Mouse (Mus musculus) ovary, postnatal 10 days (tissue): ENCODE data around the gene Pkp4.

Experiments used
- DNase-seq: peaks from one replicate; pipeline ENCODE4 v3.0.0; 2022; ENCODE audit warnings: low spot score

The Pkp4 gene

DNA sequence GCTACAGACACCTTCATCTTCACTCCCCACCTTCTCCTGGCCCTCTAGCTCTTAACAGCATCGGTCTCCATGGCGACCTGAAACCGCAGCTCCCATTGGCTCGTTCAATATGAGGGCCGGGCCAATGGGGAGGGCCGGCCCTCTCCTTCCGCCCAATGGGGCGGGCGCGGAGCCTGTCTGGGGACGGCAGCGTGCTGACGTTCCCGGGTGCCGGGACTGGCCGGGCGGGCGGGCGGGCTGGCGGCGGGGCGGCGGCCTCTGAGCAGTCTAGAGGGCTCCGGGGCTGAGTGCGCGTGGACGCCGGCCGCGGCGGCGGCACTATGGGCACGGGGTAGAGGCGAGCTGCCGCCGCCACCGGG lies at the start of gene Pkp4, which contains the start of gene Ccdc148:
Gene Pkp4, plus strand, starts transcription at position 246 of the 359 bp plus-strand sequence.
Gene Ccdc148, minus strand, starts transcription at position 79 of the 359 bp plus-strand sequence.
- peak; percentile 68 for DNase-seq

- DNase-seq = no peak
Measured at GRCm38 (mm10) chr2:59129023-59129422, 31.6 kb upstream of the Pkp4 start.

GRCm38 (mm10) chr2:59129821-59130220 lies 30.8 kb upstream of the Pkp4 start:
- DNase-seq = no peak

DNA sequence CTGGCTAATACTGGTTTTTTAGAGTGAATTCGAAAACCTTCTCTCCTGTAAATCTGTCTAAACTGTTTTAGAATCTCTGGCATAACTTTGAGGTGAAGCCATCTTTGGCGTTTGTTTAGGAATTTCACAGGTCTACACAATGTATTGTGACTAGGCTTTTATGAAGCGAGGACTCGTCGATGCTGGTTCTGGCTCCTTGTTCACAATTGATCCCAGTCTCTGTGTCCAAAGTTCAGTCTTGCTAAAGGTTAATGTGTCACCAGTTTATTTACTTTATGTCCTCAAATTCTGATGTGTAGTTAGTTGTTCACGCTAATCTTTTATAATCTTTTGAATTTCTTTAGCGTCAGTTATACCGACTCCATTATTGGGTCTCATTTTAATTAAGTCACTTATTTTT lies 29.6 kb upstream of the Pkp4 start:
- DNase-seq = no peak

- no peak for DNase-seq
Measured at GRCm38 (mm10) chr2:59155428-59155827, 5.2 kb upstream of the Pkp4 start.

DNA sequence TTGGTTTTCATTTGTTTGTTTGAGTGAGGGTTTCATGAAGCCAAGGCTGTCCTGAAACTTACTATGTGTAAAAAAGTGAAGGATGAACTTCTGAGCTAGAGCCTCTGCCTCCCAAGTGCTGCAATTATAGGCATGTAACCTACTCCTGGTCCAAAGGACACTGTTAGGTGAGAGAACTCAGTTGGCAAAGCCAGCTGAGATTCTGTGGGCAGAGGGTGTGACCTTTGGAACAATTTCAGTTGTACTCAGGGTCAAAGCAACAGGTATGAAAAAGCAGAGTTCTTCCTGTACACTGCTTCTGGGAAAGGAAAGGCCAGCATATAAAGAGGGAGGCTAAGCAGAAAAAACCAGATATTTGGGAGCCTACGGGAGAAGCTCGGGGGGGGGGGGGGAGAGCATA lies 2.5 kb upstream of the Pkp4 start:
- no peak for DNase-seq

- DNase-seq = no peak
Measured at GRCm38 (mm10) chr2:59159961-59160604, 567 bp upstream of the Pkp4 start.

DNA sequence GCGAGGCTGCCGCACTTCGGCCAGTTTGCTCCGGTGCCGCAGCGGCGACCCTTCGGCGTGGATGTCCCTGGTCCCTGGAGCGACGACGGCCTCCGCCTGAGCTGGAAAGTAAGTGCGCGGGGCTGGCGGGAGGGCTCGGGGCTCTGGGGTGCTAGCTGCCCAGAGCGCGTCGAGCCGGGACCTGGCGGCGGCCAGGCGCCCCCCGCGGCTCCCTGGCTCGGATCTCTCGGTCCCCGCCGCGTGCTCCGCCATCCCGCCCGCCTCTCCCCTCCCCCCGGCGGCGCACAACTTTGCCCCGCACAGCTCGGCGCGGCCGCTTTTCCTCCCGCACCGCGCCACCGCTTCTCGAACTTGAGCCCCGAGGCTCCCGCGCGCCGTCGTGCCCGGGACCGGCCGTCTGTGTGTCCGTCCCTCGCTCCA lies 381 bp downstream of the Pkp4 start:
- no peak for DNase-seq

DNA sequence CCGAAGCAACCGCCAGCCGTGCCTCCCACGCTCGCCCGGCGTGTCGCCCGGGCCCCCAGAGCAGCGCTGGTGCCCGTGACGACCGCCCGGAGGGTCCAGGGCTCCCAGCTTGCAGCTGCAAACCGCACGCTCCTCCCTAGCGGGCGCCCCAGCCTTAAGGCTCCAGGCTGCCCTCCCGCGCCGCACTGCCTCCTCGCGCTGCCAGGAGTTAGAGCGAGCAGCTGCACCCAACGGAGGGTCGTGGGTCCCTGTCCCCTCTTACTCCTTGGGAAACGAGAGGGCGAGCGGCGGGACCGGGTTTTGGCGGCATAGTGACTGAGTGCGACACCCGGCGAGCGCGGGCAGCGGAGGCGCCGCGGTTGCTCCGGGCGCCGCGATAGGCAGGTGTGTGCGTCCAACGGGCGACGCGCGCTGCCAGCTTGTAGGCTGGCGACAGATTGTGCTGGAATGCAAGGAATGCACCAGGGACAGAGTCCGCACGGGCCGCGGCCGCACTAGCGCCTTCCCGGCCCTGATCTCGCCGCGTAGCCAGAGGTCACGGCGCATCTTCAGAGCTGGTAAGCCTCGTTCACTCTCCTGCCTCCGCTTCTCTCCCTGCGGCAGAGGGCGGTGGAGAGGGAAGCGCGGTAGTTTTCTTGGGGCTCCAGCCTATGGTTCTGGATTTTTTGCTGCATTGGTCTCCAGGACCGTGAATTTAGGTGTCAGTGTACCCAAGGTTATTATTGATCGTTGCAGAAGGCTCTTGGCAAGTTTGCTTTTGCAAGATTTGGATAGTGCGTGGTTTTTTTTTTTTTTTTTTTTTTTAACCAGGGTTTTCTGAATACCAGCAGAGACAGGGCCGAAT lies 1.0 kb downstream of the Pkp4 start:
- DNase-seq = peak; percentile 49

DNA sequence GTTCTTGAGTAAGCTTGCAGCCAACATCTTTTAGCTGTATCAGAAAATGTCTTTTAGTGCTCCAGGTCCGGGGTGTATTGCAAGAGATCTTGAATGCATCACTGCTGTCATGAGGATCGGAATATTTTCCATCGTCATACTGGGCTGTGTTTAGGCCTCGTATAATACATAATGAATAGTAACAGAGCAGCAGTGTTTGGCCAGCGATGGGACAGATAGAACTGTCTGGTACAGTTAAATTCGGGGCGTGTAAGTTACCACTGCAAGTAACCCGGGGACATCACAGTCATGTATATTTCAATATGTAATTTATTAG lies 1.6 kb downstream of the Pkp4 start:
- DNase-seq = no peak

DNA sequence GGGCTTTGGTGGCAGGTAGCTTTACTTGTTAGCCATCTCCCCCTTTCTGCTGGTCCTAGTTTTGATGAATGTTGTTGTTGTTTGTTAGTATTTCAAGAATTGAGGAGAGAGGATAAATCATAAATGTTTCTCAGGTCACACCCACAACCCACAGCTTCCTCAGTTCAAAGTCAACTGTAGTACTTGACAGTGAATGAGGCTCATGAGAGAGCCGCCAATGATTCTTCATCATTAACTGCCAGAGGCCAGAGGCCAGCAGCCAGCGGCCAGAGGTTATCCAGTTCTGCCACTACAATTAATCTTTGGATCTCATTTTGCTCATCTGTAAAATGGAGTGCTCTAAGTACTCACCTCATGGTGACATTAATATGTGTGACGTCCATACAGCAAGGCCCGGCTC lies 6.3 kb downstream of the Pkp4 start:
- no peak for DNase-seq

DNA sequence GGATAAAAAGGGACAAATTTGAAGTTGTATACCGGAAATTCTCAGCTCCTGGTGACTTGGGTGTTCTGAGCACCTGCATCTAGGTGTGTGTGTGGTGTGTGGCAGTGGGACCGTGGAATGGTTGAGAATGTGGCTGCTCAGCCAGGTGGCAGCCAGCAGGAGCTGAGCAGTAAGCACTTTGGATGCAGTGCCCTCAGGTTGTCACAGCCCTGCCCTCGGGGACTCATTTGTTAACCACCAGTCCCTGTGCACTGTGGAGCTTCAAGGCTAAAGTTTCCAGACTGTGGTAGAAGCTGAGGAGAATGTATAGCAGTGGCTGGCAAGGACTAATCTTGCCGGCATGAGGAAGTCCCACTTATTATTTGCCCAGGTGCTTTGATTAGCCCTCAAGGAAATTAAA lies 7.2 kb downstream of the Pkp4 start:
- DNase-seq = no peak

DNA sequence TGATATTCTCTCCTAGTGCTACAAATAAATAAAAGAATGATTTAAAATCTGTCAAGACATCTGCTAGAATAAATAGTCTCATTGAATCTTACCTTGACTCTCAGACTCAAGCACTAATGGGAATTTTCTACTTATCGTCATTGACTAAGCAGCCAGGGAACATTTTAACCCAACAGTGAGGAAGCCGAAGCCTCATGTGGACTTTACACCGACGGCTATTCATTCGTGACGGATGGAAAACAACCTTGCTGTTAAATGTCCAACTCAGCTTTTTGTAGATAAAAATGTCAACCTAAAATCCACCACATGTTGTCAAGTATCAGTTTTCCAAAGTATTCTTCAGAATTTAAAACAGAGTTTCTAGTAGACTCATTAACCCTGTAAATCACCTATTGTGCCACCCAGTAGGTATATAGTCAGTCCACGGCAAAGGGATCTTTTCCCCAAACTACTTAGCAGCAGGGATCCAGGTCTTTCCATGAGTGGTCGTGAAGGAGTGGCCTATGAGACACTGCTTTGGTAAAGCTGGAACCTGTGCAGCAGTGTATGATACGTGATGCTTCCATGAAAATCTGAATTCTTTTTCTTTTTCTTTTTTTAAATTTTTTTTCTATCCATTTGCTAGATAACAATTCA lies 9.0 kb downstream of the Pkp4 start:
- no peak for DNase-seq

GRCm38 (mm10) chr2:59170208-59170589 lies 9.5 kb downstream of the Pkp4 start:
- no peak for DNase-seq

DNA sequence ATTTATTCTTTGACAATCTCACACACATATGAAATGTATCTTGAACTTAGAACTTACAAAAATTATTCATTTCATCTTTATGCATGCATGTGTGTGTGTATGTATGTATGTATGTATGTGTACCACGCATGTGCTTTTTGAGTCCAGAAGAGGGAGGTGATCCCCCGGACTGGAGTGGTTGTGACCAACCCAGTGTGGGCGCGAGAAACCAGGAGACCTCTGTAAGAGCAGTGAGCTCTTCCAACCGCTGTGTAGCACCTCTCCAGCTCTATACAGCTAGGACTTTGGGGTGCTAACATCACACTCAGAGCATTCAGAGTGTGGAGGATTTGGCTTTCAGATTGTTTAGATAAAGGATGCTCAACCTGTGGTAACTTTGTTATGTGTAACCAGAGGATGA lies 9.9 kb downstream of the Pkp4 start:
- DNase-seq = no peak

DNA sequence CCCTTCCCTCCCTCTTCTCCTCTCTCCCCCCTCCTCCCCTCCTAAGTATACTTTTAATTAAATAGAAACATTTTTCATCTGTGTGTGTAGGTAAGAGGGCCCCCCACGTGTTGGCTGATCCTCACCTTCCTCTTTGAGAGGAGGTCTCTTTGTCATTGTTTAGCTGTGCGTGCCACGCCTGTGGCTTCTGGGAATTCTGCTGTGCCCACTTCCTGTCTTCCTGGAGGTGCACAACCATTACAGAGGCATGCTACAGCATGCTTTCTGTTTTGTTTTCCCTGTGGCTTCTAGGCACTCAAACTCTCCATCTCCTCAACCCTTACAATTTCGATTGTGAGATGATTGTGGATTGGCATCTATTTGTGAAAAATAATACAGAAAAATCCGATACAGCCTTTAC lies 10.9 kb downstream of the Pkp4 start:
- no peak for DNase-seq

GRCm38 (mm10) chr2:59175926-59176325 lies 15.3 kb downstream of the Pkp4 start:
- DNase-seq = no peak

DNA sequence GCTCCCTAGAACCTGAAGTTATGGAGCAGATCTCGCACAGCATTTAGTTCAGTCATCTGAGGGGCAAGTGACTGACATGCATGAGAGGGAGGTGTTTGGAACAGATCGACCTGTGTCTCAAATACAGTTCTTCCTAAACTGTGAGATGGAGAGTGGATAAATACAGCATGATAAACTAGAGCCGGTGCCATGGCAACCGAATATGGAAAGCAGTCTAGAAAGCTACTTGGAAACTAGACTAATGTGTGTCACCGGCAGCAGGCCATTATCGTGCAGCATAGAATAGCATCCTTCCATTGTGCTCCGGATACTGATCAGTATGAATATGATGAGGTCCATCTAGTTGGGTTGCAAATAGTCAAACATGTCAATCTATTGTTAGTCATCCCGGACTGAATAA lies 17.5 kb downstream of the Pkp4 start:
- DNase-seq = no peak

DNA sequence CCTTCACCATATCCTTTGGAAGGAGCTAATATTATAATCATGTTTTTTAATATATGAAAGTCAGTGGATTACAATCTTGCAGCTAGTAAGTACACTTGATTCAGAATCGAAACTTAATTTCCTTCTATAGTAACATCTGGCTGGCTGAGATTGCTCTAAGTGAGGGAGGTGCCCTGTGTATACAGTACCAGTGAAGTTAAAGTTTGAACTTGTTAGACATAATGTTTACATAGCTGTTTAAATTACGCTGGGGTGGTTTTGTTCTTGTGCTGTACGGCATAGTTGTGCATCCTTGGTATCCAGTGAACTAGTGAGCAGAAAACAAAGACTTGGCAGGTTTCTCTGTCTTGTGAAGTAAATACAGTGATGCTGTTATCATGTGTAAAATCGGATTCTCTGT lies 18.3 kb downstream of the Pkp4 start:
- no peak for DNase-seq

DNA sequence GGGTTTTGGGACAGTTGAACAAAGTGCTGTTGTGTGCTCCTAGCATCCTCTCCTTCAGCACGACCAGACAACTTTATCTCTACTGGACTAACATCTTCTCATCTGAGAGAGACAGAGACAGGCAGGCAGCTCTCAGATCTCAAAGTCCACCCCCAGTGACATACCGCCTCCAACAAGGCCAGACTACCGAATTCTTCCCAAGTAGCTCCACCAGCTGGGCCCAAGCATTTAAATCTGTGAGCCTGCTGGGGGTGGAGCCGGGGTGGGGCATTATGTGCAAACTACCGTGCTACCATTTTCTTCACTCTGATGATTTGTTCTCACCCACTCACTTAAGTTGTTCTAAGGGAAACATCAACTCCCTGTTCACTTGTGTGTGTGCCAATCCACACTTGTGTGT lies 18.8 kb downstream of the Pkp4 start:
- DNase-seq = no peak

DNA sequence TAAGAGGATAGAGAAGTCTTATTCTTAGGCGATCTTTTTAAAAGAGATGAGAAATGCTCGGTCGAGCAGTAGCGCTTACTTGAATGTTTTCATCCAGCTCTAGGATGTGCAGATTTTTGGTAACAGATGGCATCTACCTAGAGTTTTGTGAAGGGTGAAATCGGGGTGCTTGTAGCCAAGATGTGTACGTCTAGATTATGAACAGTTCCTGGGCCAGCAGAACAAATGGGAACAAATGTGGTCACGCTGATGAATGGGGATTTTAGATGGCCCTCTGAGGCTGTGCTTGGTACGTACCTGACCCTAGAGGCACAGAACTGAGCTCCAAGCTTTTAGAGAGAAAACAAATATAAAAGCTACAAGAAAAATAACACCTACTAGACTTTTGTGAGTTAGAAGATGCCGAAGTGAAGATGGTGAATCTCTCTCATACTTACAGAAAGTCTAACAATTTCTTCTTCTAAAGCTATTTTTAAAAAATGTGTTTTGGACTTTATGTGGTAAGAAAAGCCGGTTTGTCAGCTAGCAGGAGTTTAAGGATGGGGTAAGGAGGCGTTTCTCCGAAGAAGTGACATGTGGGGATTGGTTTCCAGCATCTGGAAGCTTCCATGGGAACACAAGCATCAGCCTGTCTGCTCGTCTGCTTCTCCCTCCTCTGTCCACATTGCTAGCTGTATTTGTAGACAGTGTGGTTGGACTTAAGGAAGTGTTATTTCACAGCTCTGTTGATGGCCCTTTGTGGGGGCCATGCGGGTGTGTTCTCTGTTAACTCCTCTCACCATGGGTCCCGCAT lies 20.9 kb downstream of the Pkp4 start:
- DNase-seq = no peak

GRCm38 (mm10) chr2:59183541-59183940 lies 22.9 kb downstream of the Pkp4 start:
- DNase-seq = no peak
